Mouse (Mus musculus) thymus, postnatal 14 days (tissue): Measurements from ENCODE around the gene Psmd11.
"Not testable (repeated sequence)": the region's sequence is repeated elsewhere in the genome, so short reads cannot be mapped to it uniquely, and the experiment has no call there.

ENCODE experiments used
- DNase-seq: peaks from one replicate; pipeline ENCODE4 v3.0.0; 2021

Psmd11 gene

GRCm38 (mm10) chr11:80428381-80429008, at the start of gene Psmd11:
Psmd11 (plus strand) TSS chr11:80428615.
- DNase-seq, result peak; percentile 97

- DNase-seq, result not testable (repeated sequence)
Observed at GRCm38 (mm10) chr11:80379184-80379583, 49.2 kb upstream of the Psmd11 start.

GRCm38 (mm10) chr11:80382626-80383018, 45.8 kb upstream of the Psmd11 start:
- peak; percentile 32 for DNase-seq

GRCm38 (mm10) chr11:80383019-80383625, 45.3 kb upstream of the Psmd11 start, which contains the start of gene Zfp207:
Zfp207 (plus strand) TSS chr11:80383279.
- DNase-seq, result peak; percentile 98

GRCm38 (mm10) chr11:80383626-80384046, 44.8 kb upstream of the Psmd11 start:
- peak; percentile 62 for DNase-seq

- no peak for DNase-seq
Observed at GRCm38 (mm10) chr11:80384461-80384860, 44.0 kb upstream of the Psmd11 start.

GRCm38 (mm10) chr11:80385055-80385454, 43.4 kb upstream of the Psmd11 start:
- no peak for DNase-seq

GRCm38 (mm10) chr11:80386790-80387189, 41.6 kb upstream of the Psmd11 start:
- no peak for DNase-seq

- no peak for DNase-seq
Observed at GRCm38 (mm10) chr11:80389885-80390284, 38.5 kb upstream of the Psmd11 start.

- DNase-seq, result no peak
Observed at GRCm38 (mm10) chr11:80391407-80392120, 36.9 kb upstream of the Psmd11 start.

- DNase-seq, result no peak
Observed at GRCm38 (mm10) chr11:80395930-80396329, 32.5 kb upstream of the Psmd11 start.

- no peak for DNase-seq
Observed at GRCm38 (mm10) chr11:80396617-80397016, 31.8 kb upstream of the Psmd11 start.

GRCm38 (mm10) chr11:80407878-80408277, 20.5 kb upstream of the Psmd11 start:
- not testable (repeated sequence) for DNase-seq

GRCm38 (mm10) chr11:80410377-80410776, 18.0 kb upstream of the Psmd11 start:
- no peak for DNase-seq

GRCm38 (mm10) chr11:80417085-80417484, 11.3 kb upstream of the Psmd11 start:
- no peak for DNase-seq

- DNase-seq, result no peak
Observed at GRCm38 (mm10) chr11:80419743-80420142, 8.7 kb upstream of the Psmd11 start.

- no peak for DNase-seq
Observed at GRCm38 (mm10) chr11:80420202-80420984, 8.0 kb upstream of the Psmd11 start.

GRCm38 (mm10) chr11:80421421-80422047, 6.9 kb upstream of the Psmd11 start:
- no peak for DNase-seq

GRCm38 (mm10) chr11:80424691-80425090, 3.7 kb upstream of the Psmd11 start:
- no peak for DNase-seq

GRCm38 (mm10) chr11:80425247-80425778, 3.1 kb upstream of the Psmd11 start:
- DNase-seq, result no peak

GRCm38 (mm10) chr11:80426029-80426813, 2.2 kb upstream of the Psmd11 start:
- DNase-seq, result not testable (repeated sequence)
